Mouse (Mus musculus) neural tube, embryonic 12.5 days (tissue): ENCODE data around the gene Prss56. TPM values are rescaled to one million over a fixed set of nuclear protein-coding genes. Genes with fewer than 3 reads are reported as not detected.

Experiments used
- ATAC-seq: fragments of 200-750 bp; cut with Nextera tagmentation; 2 replicates; pipeline ENCODE4 v1.8.0; 2017; ENCODE audit warnings: low read depth, mild to moderate bottlenecking, moderate TSS enrichment, moderate library complexity; ENCODE audit not compliant: low FRiP score
- H3K27ac ChIP-seq: fragments of 300-500 bp; sonication (generic); 2 replicates; pipeline ENCODE4 v1.5.1; 2016
- H3K27me3 ChIP-seq: fragments of 300-500 bp; sonication (generic); replicated peaks from 2 replicates; pipeline ENCODE4 v1.6.1; 2016; ENCODE audit warnings: mild to moderate bottlenecking
- H3K36me3 ChIP-seq: fragments of 300-500 bp; sonication (generic); 2 replicates; pipeline ENCODE4 v1.6.1; 2016; ENCODE audit warnings: mild to moderate bottlenecking
- H3K4me1 ChIP-seq: fragments of 300-500 bp; sonication (generic); 2 replicates; pipeline ENCODE4 v1.6.1; 2016
- H3K4me2 ChIP-seq: fragments of 300-500 bp; sonication (generic); replicated peaks from 2 replicates; pipeline ENCODE4 v1.6.1; 2016; ENCODE audit warnings: mild to moderate bottlenecking
- H3K4me3 ChIP-seq: fragments of 300-500 bp; sonication (generic); 2 replicates; pipeline ENCODE4 v1.5.1; 2016
- H3K9ac ChIP-seq: fragments of 300-500 bp; sonication (generic); 2 replicates; pipeline ENCODE4 v1.6.1; 2016; ENCODE audit warnings: mild to moderate bottlenecking
- H3K9me3 ChIP-seq: fragments of 300-500 bp; sonication (generic); 2 replicates; pipeline ENCODE4 v1.6.1; 2016; ENCODE audit warnings: mild to moderate bottlenecking
- WGBS: fragments of 180-500 bp; shearing (Covaris S2); methylation state at CpG from one replicate; pipeline ENCODE4 v1.1.7; 2016; 5-methylcytosine and 5-hydroxymethylcytosine counted together
- polyA plus RNA-seq: library from polyadenylated mRNA; unstranded; fragments of >200 nt; fragmentation: Nextera tagmentation; extraction: Ambion mirVana; gene quantifications from 2 replicates; pipeline ENCODE4 v1.2.1, GENCODE M21; 2016

The Prss56 gene
- polyA plus RNA-seq, result 2.7 and 4.6 TPM in 2 replicates

- Histone ChIP-seq H3K9ac (no peak within 1 kb of the TSS), H3K4me1 (peaks cover 17% of the 10 kb centered on the region), H3K27me3 (peaks cover 58% of the 10 kb centered on the region), H3K36me3 (no peaks in the 10 kb centered on the region), H3K4me2 (no peak within 1 kb of the TSS), H3K9me3 (no peaks in the 10 kb centered on the region), H3K4me3 (no peak within 1 kb of the TSS), H3K27ac (no peak within 1 kb of the TSS)
- ATAC-seq, result no peak
- 22% methylated on average over 9 of the region's 9 CpGs for WGBS
Observed at GRCm38 (mm10) chr1:87183013-87183412, at the start of gene Prss56. Prss56 (plus strand) TSS chr1:87183313.

- Histone ChIP-seq H3K9me3 (no peaks in the 10 kb centered on the region), H3K4me1 (peaks cover 13% of the 10 kb centered on the region), H3K4me2 (no peak overlapping the region), H3K4me3 (no peak overlapping the region), H3K27ac (no peak overlapping the region), H3K9ac (no peak overlapping the region), H3K27me3 (no peaks in the 10 kb centered on the region), H3K36me3 (no peaks in the 10 kb centered on the region)
- peak; percentile 21; the same call in 1 of the 2 replicates for ATAC-seq
- WGBS, result 72% methylated on average over 4 of the region's 4 CpGs
Observed at GRCm38 (mm10) chr1:87141550-87141949, 41.6 kb upstream of the Prss56 start.

DNA sequence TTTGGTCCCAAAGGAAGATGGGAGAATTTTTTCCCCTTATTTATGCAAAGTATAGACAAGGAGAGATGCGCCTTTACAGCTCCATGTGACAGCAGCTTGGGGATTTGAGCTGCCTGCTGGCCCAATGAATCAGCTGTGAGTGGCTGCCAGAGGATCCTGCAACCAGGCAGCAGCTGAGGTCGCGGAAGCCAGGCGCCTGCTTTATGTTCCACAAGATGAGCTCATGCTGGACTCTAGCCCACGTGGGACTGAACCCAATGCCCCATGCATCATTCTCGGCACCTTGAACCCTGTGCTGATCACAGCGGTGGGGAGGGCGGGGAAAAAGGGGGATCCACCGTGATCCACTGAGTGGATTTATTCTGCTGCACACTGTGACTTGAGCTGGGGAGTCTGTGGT, 40.7 kb upstream of the Prss56 start:
- H3K27me3 ChIP-seq, result no peaks in the 10 kb centered on the region
- WGBS, result 61% methylated on average over 9 of the region's 9 CpGs
- peak; percentile 60 for ATAC-seq
- H3K27ac ChIP-seq, result no peak overlapping the region
- H3K4me3 ChIP-seq, result no peak overlapping the region
- no peaks in the 10 kb centered on the region for H3K9me3 ChIP-seq
- H3K9ac ChIP-seq, result no peak overlapping the region
- H3K4me1 ChIP-seq, result peaks cover 13% of the 10 kb centered on the region
- H3K4me2 ChIP-seq, result no peak overlapping the region
- no peaks in the 10 kb centered on the region for H3K36me3 ChIP-seq

GRCm38 (mm10) chr1:87143141-87143540, 40.0 kb upstream of the Prss56 start:
- Histone ChIP-seq H3K27me3 (peaks cover 3% of the 10 kb centered on the region; the same call in 1 of the 2 replicates), H3K9ac (no peak overlapping the region), H3K4me1 (peaks cover 13% of the 10 kb centered on the region), H3K27ac (0 out of 2 replicates have a peak overlapping the region, but pooled peaks have one; percentile 5), H3K36me3 (no peaks in the 10 kb centered on the region), H3K4me2 (no peak overlapping the region), H3K4me3 (no peak overlapping the region), H3K9me3 (no peaks in the 10 kb centered on the region)
- no peak for ATAC-seq
- WGBS, result 76% methylated on average over 10 of the region's 10 CpGs

DNA sequence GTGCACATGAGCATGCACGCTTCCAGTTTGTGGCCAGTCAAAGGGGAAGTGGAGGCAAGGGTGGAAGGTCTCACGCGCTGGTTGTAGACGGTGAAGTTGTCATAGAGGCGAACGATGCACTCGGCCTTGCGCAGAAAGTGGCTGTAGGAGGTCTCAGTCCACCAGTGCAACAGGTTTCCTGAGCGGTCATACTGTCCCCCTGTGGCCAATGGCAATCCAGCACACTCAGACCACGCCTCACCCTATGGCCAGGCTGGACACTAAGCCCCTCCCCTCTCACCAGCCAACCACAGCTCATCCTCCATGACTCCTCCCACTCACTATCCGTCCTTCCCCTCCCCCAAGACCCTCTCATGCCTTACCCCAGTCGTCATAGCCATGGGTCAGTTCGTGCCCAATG, 33.7 kb upstream of the Prss56 start:
- no peak for ATAC-seq
- WGBS, result 26% methylated on average over 13 of the region's 13 CpGs

DNA sequence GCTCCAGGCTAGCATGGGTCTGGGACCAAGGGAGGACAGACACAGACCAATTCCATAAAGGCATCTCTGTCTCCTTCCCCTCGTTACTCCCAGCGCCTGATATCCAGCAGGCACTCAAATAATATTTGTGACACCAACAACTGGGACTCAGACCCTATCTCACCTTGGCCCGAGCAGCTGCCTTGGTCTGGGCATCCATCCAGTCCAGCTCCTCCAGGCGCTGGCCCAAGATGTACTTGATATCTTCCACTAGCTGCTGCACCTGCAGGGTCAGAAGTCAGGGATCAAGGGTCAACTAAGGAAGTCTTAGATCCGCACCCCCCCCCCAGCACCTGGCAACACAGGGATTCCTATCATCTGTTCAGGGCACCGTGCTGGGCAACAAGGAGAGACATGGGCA, 31.8 kb upstream of the Prss56 start:
- Histone ChIP-seq H3K4me2 (no peak overlapping the region), H3K27ac (no peak overlapping the region), H3K4me1 (peaks cover 28% of the 10 kb centered on the region), H3K27me3 (peaks cover 74% of the 10 kb centered on the region), H3K36me3 (no peaks in the 10 kb centered on the region), H3K4me3 (no peak overlapping the region), H3K9me3 (no peaks in the 10 kb centered on the region), H3K9ac (no peak overlapping the region)
- ATAC-seq, result no peak
- 84% methylated on average over 6 of the region's 6 CpGs for WGBS

More for the DNA sequence above, 33.7 kb upstream of the Prss56 start:
- no peaks in the 10 kb centered on the region for H3K9me3 ChIP-seq
- H3K4me2 ChIP-seq, result no peak overlapping the region
- H3K36me3 ChIP-seq, result no peaks in the 10 kb centered on the region
- no peak overlapping the region for H3K4me3 ChIP-seq
- H3K27ac ChIP-seq, result no peak overlapping the region
- peaks cover 11% of the 10 kb centered on the region for H3K4me1 ChIP-seq
- peaks cover 56% of the 10 kb centered on the region for H3K27me3 ChIP-seq
- no peak overlapping the region for H3K9ac ChIP-seq

DNA sequence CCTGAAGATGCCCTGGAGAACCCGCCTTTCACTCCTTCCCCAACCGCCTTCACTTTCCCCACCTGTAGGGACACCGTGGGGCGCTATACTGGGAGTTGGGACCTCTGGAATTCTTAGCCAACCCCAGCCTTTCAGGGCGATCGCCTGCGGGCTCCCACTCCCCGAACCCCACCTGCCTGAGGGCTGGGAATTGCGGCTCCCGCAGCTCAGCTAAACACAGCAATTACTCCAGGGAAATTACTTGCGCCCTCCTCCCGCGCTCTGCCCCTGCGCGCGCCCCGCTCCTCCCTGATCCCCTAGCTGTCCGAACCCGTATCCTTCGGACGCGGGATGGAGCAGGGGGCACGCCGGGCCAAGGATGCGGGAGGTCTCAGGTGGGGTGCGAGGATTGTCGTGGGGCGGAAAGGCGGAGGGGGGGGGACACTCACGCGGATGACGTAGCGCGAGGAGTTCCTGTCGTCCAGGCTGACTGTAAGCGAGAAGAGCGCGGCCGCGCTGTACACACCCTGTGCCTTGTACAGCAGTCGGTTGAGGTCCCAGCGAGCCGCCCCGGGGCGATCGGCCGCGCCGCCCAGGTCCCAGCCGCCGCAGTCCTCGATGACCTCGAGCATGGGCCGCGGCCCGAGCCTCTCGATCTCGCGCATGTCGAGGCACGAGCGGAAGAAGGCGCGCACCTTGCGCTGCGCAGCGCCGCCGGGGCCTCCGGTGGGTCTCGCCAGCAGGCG, 29.2 kb upstream of the Prss56 start:
- peak overlapping the region; percentile 48; the same call in 1 of the 2 replicates for H3K9ac ChIP-seq
- H3K27ac ChIP-seq, result no peak overlapping the region
- WGBS, result 1% methylated on average over 72 of the region's 72 CpGs

DNA sequence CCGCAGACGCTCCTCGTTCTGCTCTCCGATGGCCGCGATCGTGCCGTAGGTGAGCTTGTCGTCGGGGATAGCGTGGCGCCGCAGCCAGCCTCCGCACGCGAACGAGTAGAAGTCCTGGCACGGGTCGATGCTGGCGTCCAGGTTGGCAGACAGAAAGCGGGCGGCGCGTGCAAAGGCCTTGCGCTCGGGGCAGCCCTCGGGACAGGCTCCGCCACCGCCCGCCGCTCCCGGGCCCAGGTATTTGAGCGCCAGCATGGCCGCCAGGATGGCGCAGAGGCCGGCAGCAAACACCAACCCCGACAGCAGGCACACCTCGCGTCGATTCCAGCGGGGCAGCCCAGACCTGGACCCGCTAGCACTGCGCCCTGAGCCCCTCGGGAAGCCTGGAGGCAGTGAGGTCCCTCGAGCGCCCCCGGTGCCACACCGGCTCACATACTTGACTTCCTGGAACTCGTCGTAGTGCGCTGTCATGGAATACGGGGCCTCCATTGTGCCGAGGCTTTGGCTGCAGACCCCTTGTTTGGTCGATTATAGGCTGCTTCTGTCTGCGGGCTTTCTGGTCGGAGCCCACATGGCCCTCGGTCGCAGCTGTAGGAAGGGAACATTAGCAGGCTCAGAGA, 28.5 kb upstream of the Prss56 start:
- Histone ChIP-seq H3K4me2 (peak overlapping the region; percentile 68), H3K27me3 (peaks cover 91% of the 10 kb centered on the region), H3K9me3 (no peaks in the 10 kb centered on the region), H3K9ac (peak overlapping the region; percentile 48; the same call in 1 of the 2 replicates), H3K36me3 (no peaks in the 10 kb centered on the region), H3K4me3 (peak overlapping the region; percentile 40), H3K4me1 (peaks cover 28% of the 10 kb centered on the region), H3K27ac (no peak overlapping the region)
- whole genome bisulfite sequencing, result 1% methylated on average over 58 of the region's 58 CpGs
- 0 out of 2 replicates have a peak, but pooled peaks have one; percentile 30 for ATAC-seq

More for the DNA sequence above, 29.2 kb upstream of the Prss56 start:
- peak overlapping the region; percentile 68 for H3K4me2 ChIP-seq
- peak overlapping the region; percentile 40 for H3K4me3 ChIP-seq
- ATAC-seq, result peak; percentile 41; the same call in 1 of the 2 replicates
- H3K9me3 ChIP-seq, result no peaks in the 10 kb centered on the region
- H3K4me1 ChIP-seq, result peaks cover 28% of the 10 kb centered on the region
- peaks cover 97% of the 10 kb centered on the region for H3K27me3 ChIP-seq
- no peaks in the 10 kb centered on the region for H3K36me3 ChIP-seq

- Histone ChIP-seq H3K4me3 (peak overlapping the region; percentile 40), H3K9me3 (no peaks in the 10 kb centered on the region), H3K9ac (peak overlapping the region; percentile 55), H3K4me1 (peaks cover 28% of the 10 kb centered on the region), H3K4me2 (peak overlapping the region; percentile 68), H3K27me3 (peaks cover 82% of the 10 kb centered on the region), H3K36me3 (no peaks in the 10 kb centered on the region), H3K27ac (no peak overlapping the region)
- WGBS, result under 1% methylated on average over 46 of the region's 56 CpGs
- ATAC-seq, result peak; percentile 9; the same call in 1 of the 2 replicates
Observed at GRCm38 (mm10) chr1:87155531-87156198, 27.4 kb upstream of the Prss56 start.

DNA sequence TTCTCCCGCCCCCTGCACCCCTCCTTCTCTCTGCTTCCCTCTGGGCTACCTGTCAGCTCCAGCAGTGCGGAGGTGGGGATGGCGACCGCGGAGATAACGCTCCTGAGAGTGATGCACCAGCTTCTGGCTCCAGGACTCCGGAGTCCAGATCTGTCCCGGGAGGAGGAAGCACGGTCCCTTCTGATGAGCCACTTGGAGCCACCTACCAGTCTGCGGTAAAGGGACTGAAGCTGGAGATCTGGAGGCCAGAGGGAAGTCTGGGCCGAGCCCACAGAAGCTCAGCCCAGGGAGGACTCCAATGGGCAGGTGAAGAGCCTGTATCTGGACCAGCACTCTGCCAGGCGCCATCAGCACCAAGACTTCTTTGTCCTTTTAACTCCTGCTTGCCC, 26.9 kb upstream of the Prss56 start, which contains the start of gene Ecel1:
TSS of gene Ecel1 (minus strand) at position 323 of the 389 bp plus-strand sequence.
- H3K4me1 ChIP-seq, result peaks cover 28% of the 10 kb centered on the region
- WGBS, result 3% methylated on average over 12 of the region's 12 CpGs
- H3K4me3 ChIP-seq, result peak within 1 kb of the TSS; percentile 40
- H3K27ac ChIP-seq, result no peak within 1 kb of the TSS
- no peaks in the 10 kb centered on the region for H3K36me3 ChIP-seq
- peak within 1 kb of the TSS; percentile 68 for H3K4me2 ChIP-seq
- H3K27me3 ChIP-seq, result peaks cover 77% of the 10 kb centered on the region
- ATAC-seq, result peak; percentile 23; the same call in 1 of the 2 replicates
- no peaks in the 10 kb centered on the region for H3K9me3 ChIP-seq
- peak within 1 kb of the TSS; percentile 55 for H3K9ac ChIP-seq

GRCm38 (mm10) chr1:87159396-87159795, 23.7 kb upstream of the Prss56 start:
- ATAC-seq, result no peak
- WGBS, result 89% methylated on average over 3 of the region's 3 CpGs
- H3K27me3 ChIP-seq, result peaks cover 45% of the 10 kb centered on the region

More at GRCm38 (mm10) chr1:87159396-87159795, 23.7 kb upstream of the Prss56 start:
- Histone ChIP-seq H3K9ac (no peak overlapping the region), H3K27ac (no peak overlapping the region), H3K4me3 (no peak overlapping the region), H3K9me3 (no peaks in the 10 kb centered on the region), H3K4me1 (peaks cover 23% of the 10 kb centered on the region), H3K4me2 (no peak overlapping the region), H3K36me3 (no peaks in the 10 kb centered on the region)
